Comparison of ENCODE assay signal across 9 mouse cellular contexts in genomic region chr12:31265005-31265721, GRCm38 (mm10). TPM values are rescaled to one million over a fixed set of nuclear protein-coding genes. Genes with fewer than 3 reads are reported as not detected.
A peak's percentile ranks its signal among the peaks of the same experiment; 100 is the strongest.
DNase-seq lines count a peak whose midpoint lies in the region; ATAC-seq lines count a peak whose summit lies in the region.
"Had no signal": no experiment of that assay in that cellular context is flagged by ENCODE, and none has a peak within 500 bp of the region (broad histone marks: within the 10 kb centered on the region; RNA-seq: fewer than 3 reads in every experiment).

Gene Lamb1, plus strand, starts transcription at chr12:31265234.

- H3K4me1 ChIP-seq in embryonic facial prominence, embryonic 15.5 days, result peaks cover 32% of the 10 kb centered on the region
- peaks cover 60% of the 10 kb centered on the region for H3K4me1 ChIP-seq in heart, embryonic 15.5 days (replicated peaks)
- H3K4me1 ChIP-seq in liver, embryonic 16.5 days (ENCODE audit: control insufficient read depth, low read depth, low read length), result no peaks in the 10 kb centered on the region

- H3K9ac ChIP-seq in embryonic facial prominence, embryonic 15.5 days, result peak within 1 kb of the TSS; percentile 59
- H3K9ac ChIP-seq in heart, embryonic 15.5 days, result peak within 1 kb of the TSS; percentile 92
- no peak within 1 kb of the TSS for H3K9ac ChIP-seq in liver, embryonic 16.5 days (ENCODE audit: low read depth, low read length)

- peak within 1 kb of the TSS; percentile 68 for H3K4me3 ChIP-seq in embryonic facial prominence, embryonic 15.5 days (replicated peaks)
- peak within 1 kb of the TSS; percentile 80 for H3K4me3 ChIP-seq in heart, embryonic 15.5 days
- peak within 1 kb of the TSS; percentile 45 for H3K4me3 ChIP-seq in liver, embryonic 16.5 days (ENCODE audit: low read depth, low read length)

- H3K27me3 ChIP-seq in embryonic facial prominence, embryonic 15.5 days, result no peaks in the 10 kb centered on the region
- H3K27me3 ChIP-seq in heart, embryonic 15.5 days, result no peaks in the 10 kb centered on the region
- H3K27me3 ChIP-seq in liver, embryonic 16.5 days (ENCODE audit: control insufficient read depth, insufficient read depth, low read depth, low read length), result peaks cover 32% of the 10 kb centered on the region

- DNase-seq in layer of hippocampus, adult 11-12 months (ENCODE audit: low spot score), result peak; percentile 35
- DNase-seq in layer of hippocampus, adult 9-11 months, result no peak
- peak; percentile 92 for DNase-seq in kidney, postnatal 14 days
- DNase-seq in ovary, adult 18-20 months (ENCODE audit: low spot score), result peak; percentile 71

- under 1% methylated on average over 38 of the region's 39 CpGs for WGBS in embryonic facial prominence, embryonic 15.5 days
- under 1% methylated on average over 39 of the region's 39 CpGs for WGBS in heart, embryonic 15.5 days
- WGBS in liver, embryonic 16.5 days (ENCODE audit: insufficient replicate concordance), result under 1% methylated on average over 38 of the region's 39 CpGs

- no peaks in the 10 kb centered on the region for H3K9me3 ChIP-seq in embryonic facial prominence, embryonic 15.5 days (replicated peaks)
- no peaks in the 10 kb centered on the region for H3K9me3 ChIP-seq in heart, embryonic 15.5 days (replicated peaks)
- H3K9me3 ChIP-seq in liver, embryonic 16.5 days (replicated peaks; ENCODE audit: control insufficient read depth, low read length), result no peaks in the 10 kb centered on the region; the same call in 1 of the 2 replicates
- H3K9me3 ChIP-seq: G1E had no signal

- peak within 1 kb of the TSS; percentile 82 for H3K4me2 ChIP-seq in embryonic facial prominence, embryonic 15.5 days (replicated peaks)
- H3K4me2 ChIP-seq in heart, embryonic 15.5 days, result peak within 1 kb of the TSS; percentile 78
- peak within 1 kb of the TSS; percentile 49 for H3K4me2 ChIP-seq in liver, embryonic 16.5 days (ENCODE audit: low read depth, low read length)

- peak within 1 kb of the TSS; percentile 83 for H3K27ac ChIP-seq in embryonic facial prominence, embryonic 15.5 days (replicated peaks)
- H3K27ac ChIP-seq in heart, embryonic 15.5 days, result peak within 1 kb of the TSS; percentile 94
- no peak within 1 kb of the TSS for H3K27ac ChIP-seq in liver, embryonic 16.5 days (ENCODE audit: low read length)

- ATAC-seq in embryonic facial prominence, embryonic 15.5 days (ENCODE audit: insufficient number of reproducible peaks, low FRiP score, low TSS enrichment, low read depth), result peak; percentile 81
- ATAC-seq in heart, embryonic 15.5 days (replicated peaks; ENCODE audit: insufficient number of reproducible peaks, insufficient read depth, low FRiP score, low read depth), result peak; percentile 68
- no peak for ATAC-seq in liver, embryonic 16.5 days (ENCODE audit: low read depth)
- ATAC-seq in activated CD4-positive, CD25-positive, alpha-beta regulatory T cell, adult 4 months, result no peak

- H3K36me3 ChIP-seq in embryonic facial prominence, embryonic 15.5 days, result peaks cover 10% of the 10 kb centered on the region
- peaks cover 15% of the 10 kb centered on the region for H3K36me3 ChIP-seq in heart, embryonic 15.5 days
- H3K36me3 ChIP-seq in liver, embryonic 16.5 days (ENCODE audit: control insufficient read depth, insufficient read depth), result no peaks in the 10 kb centered on the region
- H3K36me3 ChIP-seq: G1E had no signal

RNA-seq across cellular contexts. Expression of gene Lamb1, which starts in this region (rescaled TPM):
- 68.5 and 70.9 TPM in 2 replicates for polyA plus RNA-seq in embryonic facial prominence, embryonic 15.5 days (2015; fragmentation: Nextera tagmentation; extraction: Ambion mirVana)
- 90.9 and 99.5 TPM in 2 replicates for polyA plus RNA-seq in heart, embryonic 15.5 days (2015; fragmentation: Nextera tagmentation; extraction: Ambion mirVana)
- polyA plus RNA-seq in liver, embryonic 16.5 days (2015; fragmentation: Nextera tagmentation; extraction: Ambion mirVana), result 4.3 and 6.0 TPM in 2 replicates
- not detected for polyA plus RNA-seq in activated CD4-positive, CD25-positive, alpha-beta regulatory T cell, adult 4 months (2017; shearing (Covaris generic))
- polyA plus RNA-seq: G1E had no signal

Comparison
In these comparisons a context has a peak if more than half of its experiments do, and no peak if none do; other contexts are left out.
1. ATAC-seq: peak in embryonic facial prominence, embryonic 15.5 days (single experiment) and heart, embryonic 15.5 days (single experiment); none in liver, embryonic 16.5 days (single experiment) and activated CD4-positive, CD25-positive, alpha-beta regulatory T cell, adult 4 months (single experiment).
2. Peak in every context shown above with its lines, with median percentiles within 50 percentile points of each other: H3K4me2 ChIP-seq and H3K4me3 ChIP-seq.